Mouse (Mus musculus): ENCODE data around the gene Cpn2. TPM values are rescaled to one million over a fixed set of nuclear protein-coding genes. Genes with fewer than 3 reads are reported as not detected.

Gene Cpn2
- polyA plus RNA-seq, 1 experiment from 2014 or later = not detected

DNA sequence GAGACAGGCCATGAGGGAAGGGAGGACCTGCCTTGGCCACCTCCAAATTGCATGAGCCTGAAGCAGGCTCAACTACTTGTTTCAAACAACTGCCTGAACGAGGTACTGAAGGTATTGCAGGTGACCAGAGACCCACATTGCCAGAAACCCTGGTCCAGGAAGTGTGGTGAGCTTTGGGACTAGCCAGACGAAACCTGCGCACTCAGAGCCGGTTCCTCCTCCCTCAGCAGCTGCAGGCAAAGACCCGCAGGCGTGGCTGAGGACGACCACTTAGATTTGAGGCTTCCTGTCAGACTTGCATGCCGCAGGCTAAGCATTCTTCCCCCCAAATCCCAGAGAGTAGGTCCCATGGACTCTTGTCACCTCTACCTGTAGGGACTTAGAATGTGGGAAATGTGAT is 33.2 kb downstream of the Cpn2 start:
- no peak for ATAC-seq (ENCODE audit: low FRiP score, low read depth)
- Histone ChIP-seq H3K36me3 (no peaks in the 10 kb centered on the region), H3K4me2 (no peak overlapping the region), H3K27me3 (peaks cover 55% of the 10 kb centered on the region), H3K4me3 (no peak overlapping the region), H3K4me1 (replicated peaks) (peaks cover 21% of the 10 kb centered on the region), H3K9me3 (no peaks in the 10 kb centered on the region), H3K27ac (replicated peaks) (no peak overlapping the region), H3K9ac (no peak overlapping the region)
- 60% methylated on average over 8 of the region's 8 CpGs for WGBS

DNA sequence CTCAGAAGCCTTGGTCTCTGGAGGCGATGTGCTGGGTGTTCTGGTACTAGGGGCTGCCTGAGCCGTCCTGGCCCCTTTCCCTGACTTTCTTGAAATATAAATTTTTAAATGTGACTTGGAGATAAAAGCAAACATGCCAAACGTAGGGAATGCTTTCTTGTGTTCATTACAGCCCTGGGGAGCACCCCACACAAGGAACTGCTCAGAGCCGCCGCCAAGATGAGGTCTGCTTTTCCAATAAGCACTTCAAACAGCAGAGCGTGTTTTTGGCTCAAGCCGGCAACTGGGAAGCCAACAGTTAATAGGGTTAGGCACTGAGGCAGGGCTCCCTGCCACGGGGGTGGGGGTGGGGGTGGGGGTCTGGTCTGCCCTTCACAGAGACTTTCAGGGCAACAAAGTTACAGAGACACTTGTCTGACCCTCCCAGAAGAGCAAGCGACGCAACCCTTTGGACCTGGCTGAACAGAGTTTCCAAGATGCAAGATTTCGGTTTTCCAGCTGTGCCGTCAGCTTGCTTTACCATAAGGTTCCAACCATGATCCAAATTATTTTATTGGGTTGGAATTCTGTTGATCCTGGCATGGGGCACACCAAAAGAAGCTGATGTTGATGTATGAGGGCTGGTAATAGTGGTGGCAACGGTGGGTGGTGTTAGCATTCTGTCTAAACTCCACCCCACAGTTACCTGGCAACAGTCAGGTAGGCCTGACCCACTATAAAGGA is 35.3 kb downstream of the Cpn2 start:
- Histone ChIP-seq H3K9me3 (no peaks in the 10 kb centered on the region), H3K4me2 (no peak overlapping the region), H3K4me3 (no peak overlapping the region), H3K9ac (no peak overlapping the region), H3K27me3 (peaks cover 38% of the 10 kb centered on the region), H3K4me1 (replicated peaks) (peaks cover 19% of the 10 kb centered on the region), H3K27ac (replicated peaks) (no peak overlapping the region), H3K36me3 (no peaks in the 10 kb centered on the region)
- WGBS = 36% methylated on average over 13 of the region's 13 CpGs
- ATAC-seq (ENCODE audit: low FRiP score, low read depth) = no peak

DNA sequence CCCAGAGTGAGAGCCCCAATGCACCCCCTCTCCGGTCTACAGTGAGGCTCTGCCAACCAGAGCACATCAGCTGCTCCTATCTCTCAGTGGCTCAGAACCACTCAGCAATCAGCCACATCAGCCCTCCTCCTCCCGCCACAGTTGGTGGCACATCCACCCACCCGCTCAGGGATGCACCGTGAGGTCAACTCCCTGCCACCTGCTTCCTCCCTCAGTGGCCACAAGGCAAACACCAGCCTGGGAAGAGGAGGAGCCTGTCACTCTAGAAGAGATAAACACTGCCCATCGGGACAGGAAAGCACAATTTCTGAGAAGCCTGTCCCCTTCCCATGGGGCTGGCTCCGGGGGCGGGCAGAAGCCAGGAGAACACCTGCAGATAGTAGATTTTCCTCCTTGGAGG is 39.9 kb downstream of the Cpn2 start:
- 54% methylated on average over 7 of the region's 7 CpGs for WGBS
- H3K9me3 ChIP-seq = no peaks in the 10 kb centered on the region
- no peak for ATAC-seq (ENCODE audit: low FRiP score, low read depth)

DNA sequence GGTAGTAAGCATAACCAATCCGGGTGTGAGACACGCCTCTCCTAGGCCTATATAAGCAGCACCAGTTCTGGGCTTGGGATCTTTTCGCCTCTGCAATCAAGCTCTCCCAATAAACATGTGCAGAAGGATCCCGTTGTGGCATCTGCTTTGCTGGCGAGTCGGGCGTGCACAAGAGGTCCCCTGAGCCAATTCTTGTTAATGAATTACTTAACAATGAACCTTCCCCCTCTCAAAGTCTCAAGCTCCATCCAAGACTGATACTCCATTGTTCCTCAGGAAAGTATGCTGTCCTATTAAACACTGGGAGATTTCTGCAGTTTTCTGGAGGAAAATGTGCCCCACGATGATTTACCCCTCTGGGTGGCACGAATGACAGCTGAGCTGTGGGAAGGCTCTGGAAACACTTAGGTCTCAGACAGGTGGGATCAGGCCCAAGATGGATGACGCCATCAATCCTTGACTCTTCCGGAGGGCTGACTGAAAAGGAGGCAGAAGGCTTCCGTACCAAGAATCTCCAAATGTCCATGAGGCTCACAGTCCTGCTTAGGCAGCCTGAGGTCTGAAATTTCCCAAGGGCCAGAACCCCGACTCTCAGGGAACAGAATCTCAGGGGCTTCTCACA is 46.0 kb downstream of the Cpn2 start:
- no peak overlapping the region for H3K9ac ChIP-seq
- 63% methylated on average over 13 of the region's 13 CpGs for WGBS
- peaks cover 7% of the 10 kb centered on the region for H3K27me3 ChIP-seq
- no peaks in the 10 kb centered on the region for H3K36me3 ChIP-seq
- no peak overlapping the region for H3K27ac ChIP-seq (replicated peaks)
- no peak overlapping the region for H3K4me2 ChIP-seq
- H3K9me3 ChIP-seq = no peaks in the 10 kb centered on the region
- no peak for ATAC-seq (ENCODE audit: low FRiP score, low read depth)
- no peak overlapping the region for H3K4me3 ChIP-seq
- no peaks in the 10 kb centered on the region for H3K4me1 ChIP-seq (replicated peaks)

More for the DNA sequence above, 39.9 kb downstream of the Cpn2 start:
- H3K27me3 ChIP-seq = peaks cover 11% of the 10 kb centered on the region; the same call in 1 of the 2 replicates
- no peak overlapping the region for H3K27ac ChIP-seq (replicated peaks)
- H3K4me1 ChIP-seq (replicated peaks) = no peaks in the 10 kb centered on the region; the same call in 1 of the 2 replicates
- no peaks in the 10 kb centered on the region for H3K36me3 ChIP-seq
- no peak overlapping the region for H3K4me3 ChIP-seq
- no peak overlapping the region for H3K9ac ChIP-seq
- H3K4me2 ChIP-seq = no peak overlapping the region

DNA sequence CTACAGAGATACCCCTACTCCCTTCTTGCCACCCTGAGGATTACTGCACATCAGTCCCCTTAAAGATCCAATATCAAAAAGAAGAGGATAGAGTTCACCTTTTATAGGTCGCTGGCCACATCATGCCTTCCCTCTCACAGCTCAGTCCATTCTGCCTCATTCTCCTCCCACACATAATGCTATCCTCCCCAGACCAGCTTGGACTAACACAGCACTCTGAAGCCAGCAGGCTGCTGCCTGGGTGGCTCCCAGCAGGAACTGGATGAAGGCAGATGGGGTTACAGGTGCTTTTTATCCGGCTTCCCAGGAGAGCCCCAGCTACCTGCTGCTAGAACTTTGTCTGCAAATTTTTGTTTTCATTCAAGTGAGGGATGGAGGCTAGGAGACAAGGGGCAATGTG is 51.5 kb downstream of the Cpn2 start:
- Histone ChIP-seq H3K27ac (replicated peaks) (no peak overlapping the region), H3K27me3 (peaks cover 28% of the 10 kb centered on the region), H3K36me3 (no peaks in the 10 kb centered on the region), H3K4me2 (no peak overlapping the region), H3K9me3 (no peaks in the 10 kb centered on the region), H3K4me3 (no peak overlapping the region), H3K4me1 (replicated peaks) (no peaks in the 10 kb centered on the region), H3K9ac (no peak overlapping the region)
- 5% methylated on average over 2 of the region's 2 CpGs for WGBS
- ATAC-seq (ENCODE audit: low FRiP score, low read depth) = no peak

DNA sequence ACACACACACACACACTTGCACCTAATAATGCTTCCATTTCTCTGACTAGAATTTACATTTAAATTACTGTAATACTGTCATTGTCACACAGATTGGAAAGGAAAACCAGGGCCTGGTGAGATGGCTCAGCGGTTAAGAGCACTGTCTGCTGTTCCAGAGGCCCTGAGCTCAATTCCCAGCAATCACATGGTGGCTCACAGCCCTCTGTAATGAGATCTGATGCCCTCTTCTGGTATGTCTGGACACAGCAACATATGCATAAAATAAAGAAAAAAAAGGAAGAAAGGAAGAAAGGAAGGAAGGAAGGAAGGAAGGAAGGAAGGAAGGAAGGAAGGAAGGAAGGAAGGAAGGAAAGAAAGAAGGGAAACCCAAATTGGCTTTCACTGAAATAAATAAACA is 53.7 kb downstream of the Cpn2 start:
- no peak overlapping the region for H3K9ac ChIP-seq
- no peaks in the 10 kb centered on the region for H3K4me1 ChIP-seq (replicated peaks)
- no peak for ATAC-seq (ENCODE audit: low FRiP score, low read depth)
- peaks cover 28% of the 10 kb centered on the region for H3K27me3 ChIP-seq
- no peaks in the 10 kb centered on the region for H3K36me3 ChIP-seq
- no peaks in the 10 kb centered on the region for H3K9me3 ChIP-seq
- no peak overlapping the region for H3K27ac ChIP-seq (replicated peaks)
- no peak overlapping the region for H3K4me3 ChIP-seq
- WGBS = 47% methylated on average over 1 of the region's 1 CpGs
- no peak overlapping the region for H3K4me2 ChIP-seq

DNA sequence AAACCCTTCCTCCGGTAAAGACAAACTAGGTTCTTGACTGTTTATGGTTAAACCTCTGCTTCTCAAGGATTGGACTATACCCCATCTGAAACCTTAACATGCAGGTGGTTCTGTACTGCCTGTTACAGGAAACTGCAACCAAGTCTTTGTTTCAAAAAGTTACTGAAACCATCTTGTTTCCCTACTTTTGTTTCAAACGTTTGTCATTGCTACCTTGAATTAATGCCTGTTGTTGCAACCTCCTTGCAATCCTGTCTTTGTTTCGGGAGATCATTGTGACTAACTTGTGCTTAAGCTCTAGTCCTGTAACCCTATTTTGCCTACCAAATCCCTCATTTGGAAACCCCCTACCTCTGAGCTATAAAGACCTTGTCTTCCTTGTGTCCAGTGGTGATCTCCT is 55.3 kb downstream of the Cpn2 start:
- Histone ChIP-seq H3K27me3 (peaks cover 28% of the 10 kb centered on the region), H3K36me3 (no peaks in the 10 kb centered on the region), H3K9ac (no peak overlapping the region), H3K4me2 (no peak overlapping the region), H3K9me3 (no peaks in the 10 kb centered on the region), H3K27ac (replicated peaks) (no peak overlapping the region), H3K4me3 (no peak overlapping the region), H3K4me1 (replicated peaks) (no peaks in the 10 kb centered on the region)
- ATAC-seq (ENCODE audit: low FRiP score, low read depth) = no peak
- 68% methylated on average over 3 of the region's 3 CpGs for WGBS

DNA sequence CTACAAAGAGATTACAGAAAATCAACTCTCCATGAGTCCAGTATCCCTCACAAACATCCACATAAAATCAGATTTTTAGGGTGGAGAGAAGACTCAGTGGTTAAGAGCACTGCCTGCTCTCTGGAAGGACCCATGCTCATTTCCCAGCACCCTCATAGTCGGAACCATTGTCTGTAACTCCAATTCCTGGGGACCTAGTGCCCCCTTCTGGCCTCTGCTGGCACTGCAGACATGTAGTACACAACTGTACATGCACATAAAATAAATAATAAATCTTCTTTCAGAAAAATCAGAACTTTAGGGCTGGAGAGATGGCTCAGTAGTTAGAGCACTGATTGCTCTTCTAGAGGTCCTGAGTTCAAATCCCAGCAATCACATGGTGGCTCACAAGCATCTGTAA is 58.0 kb downstream of the Cpn2 start:
- 93% methylated on average over 1 of the region's 1 CpGs for WGBS
- Histone ChIP-seq H3K4me2 (no peak overlapping the region), H3K4me3 (no peak overlapping the region), H3K9ac (no peak overlapping the region), H3K36me3 (no peaks in the 10 kb centered on the region), H3K9me3 (no peaks in the 10 kb centered on the region), H3K27ac (replicated peaks) (no peak overlapping the region), H3K27me3 (peaks cover 15% of the 10 kb centered on the region), H3K4me1 (replicated peaks) (0 out of 2 replicates have a peak, but pooled peaks cover 3% of the 10 kb centered on the region)
- ATAC-seq (ENCODE audit: low FRiP score, low read depth) = no peak

DNA sequence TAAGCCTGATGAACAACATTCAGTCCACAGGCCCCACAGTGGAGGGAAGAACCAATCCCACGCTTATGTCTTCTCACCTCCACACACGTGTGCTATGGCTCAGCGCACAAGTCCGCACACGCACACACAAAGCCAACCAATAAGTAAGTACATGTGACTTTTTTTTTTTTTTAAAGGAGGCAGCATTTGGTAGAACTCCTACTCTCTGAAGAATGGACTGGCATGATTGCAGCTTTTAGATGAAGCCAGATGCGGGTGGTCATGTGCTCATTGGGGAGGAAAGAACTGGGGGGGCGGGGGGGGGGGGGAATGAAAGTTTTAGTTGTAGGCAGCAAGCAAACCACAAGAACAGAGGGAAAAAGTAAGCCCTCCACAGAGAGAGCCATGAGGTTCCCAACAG is 59.3 kb downstream of the Cpn2 start:
- Histone ChIP-seq H3K27ac (replicated peaks) (no peak overlapping the region), H3K27me3 (peaks cover 12% of the 10 kb centered on the region; the same call in 1 of the 2 replicates), H3K9me3 (no peaks in the 10 kb centered on the region), H3K4me3 (no peak overlapping the region), H3K36me3 (no peaks in the 10 kb centered on the region), H3K4me2 (no peak overlapping the region), H3K4me1 (replicated peaks) (0 out of 2 replicates have a peak, but pooled peaks cover 3% of the 10 kb centered on the region), H3K9ac (no peak overlapping the region)
- ATAC-seq (ENCODE audit: low FRiP score, low read depth) = no peak
- 85% methylated on average over 7 of the region's 7 CpGs for WGBS

DNA sequence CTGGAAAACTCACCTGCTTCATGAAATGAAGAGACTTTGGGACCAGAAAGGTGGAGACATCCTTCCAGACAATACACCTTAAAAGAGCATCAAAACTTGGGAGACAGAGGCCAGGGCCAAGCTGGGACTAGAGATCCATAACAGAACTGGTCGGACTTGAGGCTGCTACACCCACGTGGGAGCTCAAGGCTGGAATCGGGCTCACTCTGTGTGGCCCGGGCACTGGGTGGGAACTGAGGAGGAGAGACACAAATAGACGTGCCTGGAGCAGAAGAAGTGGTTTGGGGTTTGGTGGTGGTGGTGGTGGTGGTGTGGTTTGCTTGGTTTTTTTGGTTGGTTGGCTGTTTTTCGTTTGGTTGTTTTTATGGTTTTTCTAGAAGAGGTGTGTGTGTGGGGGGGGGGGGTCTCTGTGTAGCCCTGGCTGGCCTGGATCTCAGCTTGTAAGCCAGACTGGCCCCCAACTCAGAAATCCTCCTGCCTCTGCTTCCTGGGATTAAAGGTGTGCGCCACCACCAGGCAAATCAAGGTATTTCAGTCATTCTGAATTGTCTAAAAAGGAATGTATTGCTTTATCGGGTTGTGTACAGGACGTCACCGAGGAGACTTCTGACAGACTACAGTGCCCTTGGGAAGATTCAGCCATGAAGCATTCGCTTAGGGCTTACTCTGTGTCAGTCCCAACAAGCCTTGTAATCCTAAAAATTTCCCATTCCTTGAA is 60.0 kb downstream of the Cpn2 start:
- Histone ChIP-seq H3K9ac (no peak overlapping the region), H3K9me3 (no peaks in the 10 kb centered on the region), H3K36me3 (no peaks in the 10 kb centered on the region), H3K27ac (replicated peaks) (no peak overlapping the region), H3K4me1 (replicated peaks) (0 out of 2 replicates have a peak, but pooled peaks cover 3% of the 10 kb centered on the region), H3K4me3 (no peak overlapping the region), H3K27me3 (peaks cover 15% of the 10 kb centered on the region; the same call in 1 of the 2 replicates), H3K4me2 (no peak overlapping the region)
- no peak for ATAC-seq (ENCODE audit: low FRiP score, low read depth)
- 91% methylated on average over 11 of the region's 11 CpGs for WGBS
